Mouse (Mus musculus): ENCODE results near the gene Ccdc85c.

Ccdc85c gene

GRCm38 (mm10) chr12:108240401-108240890 lies 34.8 kb downstream of the Ccdc85c start:
- no peak for DNase-seq (ENCODE audit: low spot score in 2 of 2)

GRCm38 (mm10) chr12:108239441-108239840 lies 35.8 kb downstream of the Ccdc85c start:
- DNase-seq (ENCODE audit: low spot score in 2 of 2), result no peak

- DNase-seq (ENCODE audit: low spot score in 2 of 2), result no peak
Observed at GRCm38 (mm10) chr12:108238395-108239035, 36.7 kb downstream of the Ccdc85c start.

GRCm38 (mm10) chr12:108237300-108238006 lies 37.8 kb downstream of the Ccdc85c start:
- no peak for DNase-seq (ENCODE audit: low spot score in 2 of 2)

GRCm38 (mm10) chr12:108235976-108236555 lies 39.2 kb downstream of the Ccdc85c start:
- no peak for DNase-seq (ENCODE audit: low spot score in 2 of 2)

GRCm38 (mm10) chr12:108234832-108235602 lies 40.2 kb downstream of the Ccdc85c start:
- no peak for DNase-seq (ENCODE audit: low spot score in 2 of 2)

- no peak for DNase-seq (ENCODE audit: low spot score in 2 of 2)
Observed at GRCm38 (mm10) chr12:108233736-108234135, 41.5 kb downstream of the Ccdc85c start.

- no peak for DNase-seq (ENCODE audit: low spot score in 2 of 2)
Observed at GRCm38 (mm10) chr12:108231901-108232300, 43.3 kb downstream of the Ccdc85c start.

- peak in 1 of 2 experiments; percentile 31 for DNase-seq (ENCODE audit: low spot score in 2 of 2)
Observed at GRCm38 (mm10) chr12:108230821-108231794, 44.1 kb downstream of the Ccdc85c start.

GRCm38 (mm10) chr12:108230077-108230476 lies 45.1 kb downstream of the Ccdc85c start:
- no peak for DNase-seq (ENCODE audit: low spot score in 2 of 2)

- DNase-seq (ENCODE audit: low spot score in 2 of 2), result no peak
Observed at GRCm38 (mm10) chr12:108227527-108227926, 47.7 kb downstream of the Ccdc85c start.

- no peak for DNase-seq (ENCODE audit: low spot score in 2 of 2)
Observed at GRCm38 (mm10) chr12:108226941-108227340, 48.3 kb downstream of the Ccdc85c start.

GRCm38 (mm10) chr12:108226216-108226615 lies 49.0 kb downstream of the Ccdc85c start:
- DNase-seq (ENCODE audit: low spot score in 2 of 2), result no peak

- DNase-seq (ENCODE audit: low spot score in 2 of 2), result no peak
Observed at GRCm38 (mm10) chr12:108225781-108226180, 49.4 kb downstream of the Ccdc85c start.

GRCm38 (mm10) chr12:108223357-108223756 lies 51.9 kb downstream of the Ccdc85c start:
- no peak for DNase-seq (ENCODE audit: low spot score in 2 of 2)

- DNase-seq (ENCODE audit: low spot score in 2 of 2), result no peak
Observed at GRCm38 (mm10) chr12:108221712-108222111, 53.5 kb downstream of the Ccdc85c start.

GRCm38 (mm10) chr12:108221206-108221605 lies 54.0 kb downstream of the Ccdc85c start:
- no peak for DNase-seq (ENCODE audit: low spot score in 2 of 2)

GRCm38 (mm10) chr12:108220621-108221020 lies 54.6 kb downstream of the Ccdc85c start:
- DNase-seq (ENCODE audit: low spot score in 2 of 2), result no peak

GRCm38 (mm10) chr12:108219825-108220616 lies 55.2 kb downstream of the Ccdc85c start:
- no peak for DNase-seq (ENCODE audit: low spot score in 2 of 2)

GRCm38 (mm10) chr12:108219163-108219562 lies 56.1 kb downstream of the Ccdc85c start:
- no peak for DNase-seq (ENCODE audit: low spot score in 2 of 2)

All from spleen, postnatal 10 days (tissue).